Mouse (Mus musculus) skeletal muscle tissue, postnatal 0 days (tissue): ENCODE data around the gene Olfr1323. TPM values are rescaled to one million over a fixed set of nuclear protein-coding genes. Genes with fewer than 3 reads are reported as not detected.

Experiments
- polyA plus RNA-seq: library from polyadenylated mRNA; unstranded; fragments of >200 nt; fragmentation: Nextera tagmentation; extraction: Ambion mirVana; gene quantifications from 2 replicates; pipeline ENCODE4 v1.2.1, GENCODE M21; 2015

The Olfr1323 gene
- polyA plus RNA-seq, result not detected in 2 replicates

GRCm38 (mm10) chrX:50019259-50019658 is at the start of gene Olfr1323:
Gene Olfr1323, minus strand, starts transcription at chrX:50019359.

Other genes starting within 250 kb of the Olfr1323 start
- 103 and 106 TPM in 2 replicates for gene Igsf1, start 221.6 kb downstream of the Olfr1323 start, polyA plus RNA-seq
- gene Olfr1322, start 127.9 kb downstream of the Olfr1323 start, polyA plus RNA-seq, result not detected in 2 replicates